Mouse (Mus musculus): ENCODE data around the gene Spns1.
"Not testable (repeated sequence)": the region's sequence is repeated elsewhere in the genome, so short reads cannot be mapped to it uniquely, and the experiment has no call there.

The Spns1 gene

DNA sequence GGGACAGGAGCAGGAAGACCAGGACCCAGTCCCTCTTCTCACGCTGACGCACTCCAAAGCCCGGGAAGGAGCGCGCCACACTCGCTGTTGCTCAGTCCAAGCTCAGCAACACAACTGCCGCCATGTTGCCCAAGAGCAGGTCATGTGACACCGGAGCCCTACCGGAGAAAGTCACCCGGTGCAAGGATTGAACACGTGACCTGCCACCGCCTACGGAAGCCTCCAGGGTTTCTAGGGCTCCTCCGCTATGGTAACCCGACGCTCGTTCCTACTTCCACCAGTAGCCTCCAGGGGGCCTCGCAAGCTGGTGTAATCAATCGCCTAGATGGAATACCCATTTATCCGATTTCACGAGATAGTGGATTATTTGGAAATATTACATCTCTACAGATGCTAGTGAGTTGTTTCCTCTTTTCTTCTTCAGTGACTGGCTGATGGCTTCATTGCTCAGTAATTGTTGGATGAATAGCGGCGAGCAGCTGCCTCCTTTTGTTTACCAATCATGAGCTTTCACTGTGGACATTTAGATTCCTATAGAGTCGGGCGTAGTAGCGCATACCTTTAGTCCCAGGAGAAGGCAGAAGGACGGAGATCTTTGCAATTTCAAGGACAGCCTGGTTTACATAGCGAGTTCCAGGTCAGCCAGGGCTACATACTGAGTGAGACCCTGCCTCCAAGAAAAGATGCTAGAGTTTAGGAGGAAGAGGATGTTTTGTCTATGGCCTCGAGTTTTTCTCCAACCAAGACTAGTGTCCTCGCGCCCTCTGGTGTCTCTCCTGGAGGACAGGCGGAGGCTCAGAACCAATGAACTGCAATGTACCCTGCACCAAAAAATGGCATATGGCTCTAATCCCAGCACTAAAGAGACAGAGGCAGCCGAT is at the start of gene Spns1:
Gene Spns1 (minus strand): TSS at position 173 of the 881 bp plus-strand sequence.
- DNase-seq (ENCODE audit: low spot score), result peak; percentile 98

DNA sequence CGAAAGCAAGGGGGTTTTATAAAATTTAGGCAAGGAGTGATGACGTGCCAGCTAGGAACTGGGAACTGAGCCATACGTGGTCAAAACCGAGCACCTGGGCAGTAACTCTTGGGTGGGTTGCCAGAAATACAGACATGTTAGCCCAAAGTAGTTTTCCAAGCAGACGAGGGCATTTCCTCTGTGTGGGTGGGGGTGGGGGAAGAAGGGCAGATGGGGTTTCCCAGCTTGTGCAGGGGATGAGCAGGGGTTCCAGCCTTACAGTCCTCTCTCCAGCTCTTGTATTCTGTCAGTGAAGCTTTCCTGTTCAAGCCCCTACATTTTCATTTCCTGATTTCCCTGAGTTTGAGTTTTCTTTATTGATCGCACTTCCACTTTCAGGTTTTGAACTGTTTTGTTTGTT is 46.9 kb upstream of the Spns1 start:
- no peak for DNase-seq (ENCODE audit: low spot score)

DNA sequence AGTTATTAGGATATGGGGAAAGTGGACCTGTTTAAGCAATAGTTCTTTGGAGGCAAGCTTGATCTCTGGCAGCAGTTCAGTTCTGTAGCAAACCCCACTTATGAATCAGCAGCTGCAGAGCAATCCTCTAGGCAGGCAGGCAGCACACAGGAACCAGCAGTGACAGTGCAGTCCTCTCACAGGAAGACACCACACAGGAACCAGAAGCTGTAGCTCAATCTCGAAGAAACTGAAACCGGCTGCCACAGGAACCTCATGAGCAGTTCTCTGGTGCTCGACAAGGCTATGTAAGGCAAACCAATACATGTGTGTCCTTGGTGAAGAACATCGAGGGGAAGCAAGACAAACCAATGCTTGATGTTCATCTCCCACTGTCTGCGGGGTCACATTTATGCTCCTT is 44.5 kb upstream of the Spns1 start:
- peak; percentile 14 for DNase-seq (ENCODE audit: low spot score)

DNA sequence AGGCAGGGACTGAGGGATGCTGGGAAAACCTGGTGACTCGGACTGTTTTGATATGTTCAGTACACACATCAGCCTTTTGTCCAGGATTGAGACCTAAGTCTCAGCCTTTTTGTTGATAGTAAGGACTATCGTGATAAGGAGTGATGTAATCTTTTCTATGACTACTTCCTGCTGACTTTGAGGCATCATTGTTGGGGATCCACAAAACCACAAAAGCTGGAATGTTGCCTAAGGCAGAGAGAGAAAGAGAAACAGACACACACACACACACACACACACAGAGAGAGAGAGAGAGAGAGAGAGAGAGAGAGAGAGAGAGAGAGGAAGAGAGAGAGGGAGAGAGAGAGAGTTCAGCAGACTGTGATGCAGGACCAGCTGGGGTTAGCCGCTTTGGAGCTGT is 41.2 kb upstream of the Spns1 start:
- no peak for DNase-seq (ENCODE audit: low spot score)

DNA sequence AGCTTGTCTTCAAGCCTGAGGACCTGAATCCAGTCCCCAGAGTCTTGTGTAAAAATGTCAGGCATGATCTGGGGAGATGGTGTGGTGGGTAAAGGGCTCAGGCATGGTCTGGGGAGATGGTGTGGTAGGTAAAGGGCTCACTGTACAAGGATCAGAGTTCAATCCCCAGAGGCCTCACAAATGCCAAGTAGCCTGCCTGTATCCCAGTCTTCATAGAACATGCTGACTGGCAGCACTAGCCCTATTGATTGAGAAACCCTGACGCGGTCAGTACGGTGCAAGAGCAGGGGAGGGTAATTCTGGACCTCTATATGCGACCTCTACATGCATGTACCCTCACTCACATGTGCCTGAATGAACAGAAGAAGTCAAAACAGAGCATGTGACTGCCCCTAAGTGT is 40.4 kb upstream of the Spns1 start:
- no peak for DNase-seq (ENCODE audit: low spot score)

DNA sequence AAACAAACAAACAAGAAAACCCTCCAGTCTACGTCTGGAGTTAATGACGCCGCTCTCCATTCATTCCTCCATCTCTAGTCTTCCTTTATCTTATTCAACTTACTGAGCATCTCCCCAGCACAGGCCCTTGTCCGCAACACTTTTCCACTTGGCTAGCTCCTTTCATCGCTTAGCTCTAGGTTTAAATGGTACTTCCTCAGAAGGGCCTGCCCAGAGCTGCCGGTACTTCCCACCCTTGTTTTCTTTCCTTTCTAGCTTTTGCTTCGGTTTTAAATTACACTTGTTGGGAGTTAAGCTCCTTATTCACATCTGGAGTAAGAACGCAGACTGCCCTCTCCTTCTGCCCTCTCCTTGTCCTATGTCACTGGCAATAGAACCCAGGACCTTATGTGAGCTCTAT is 39.8 kb upstream of the Spns1 start:
- no peak for DNase-seq (ENCODE audit: low spot score)

DNA sequence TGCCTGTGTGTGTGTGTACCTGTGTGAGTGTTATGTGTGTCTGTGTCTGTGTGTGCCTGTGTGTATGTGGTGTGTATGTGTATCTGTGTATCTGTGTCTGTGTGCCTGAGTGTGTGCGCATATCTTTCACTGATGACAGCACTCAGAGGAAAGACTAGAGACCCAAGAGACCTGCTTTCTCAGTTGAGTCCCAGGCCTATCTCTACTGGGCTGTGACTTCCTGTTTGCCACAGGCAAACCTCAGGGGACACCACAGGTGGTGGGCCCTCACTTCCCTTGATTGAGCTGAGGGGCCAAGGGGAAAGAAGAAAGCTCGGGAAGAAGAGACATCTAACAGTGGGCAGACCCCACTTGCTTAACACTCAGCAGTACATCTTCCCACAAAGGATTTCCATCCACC is 39.4 kb upstream of the Spns1 start:
- DNase-seq (ENCODE audit: low spot score), result peak; percentile 30

DNA sequence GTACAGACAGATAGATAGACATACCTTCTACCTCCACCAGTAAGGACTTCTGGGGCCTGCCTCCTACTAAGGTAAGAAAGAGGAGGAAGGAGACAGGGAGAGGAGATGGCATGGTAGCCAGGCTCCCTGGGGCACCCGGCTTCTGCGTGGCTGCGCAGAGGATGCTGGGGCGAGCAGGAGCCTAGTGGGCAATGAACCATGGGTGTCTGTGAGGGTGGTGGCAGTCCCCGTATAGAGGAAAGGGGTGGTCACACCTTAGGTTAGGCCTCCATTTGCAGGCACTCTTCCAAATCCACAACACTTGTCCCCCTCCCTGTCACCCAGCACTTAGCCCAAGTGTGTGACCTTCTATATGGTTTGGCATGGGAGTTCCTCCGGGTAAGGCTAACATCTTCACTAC is 37.5 kb upstream of the Spns1 start, which contains the start of gene Cd19:
Gene Cd19 (minus strand): TSS at position 165 of the 400 bp plus-strand sequence.
- DNase-seq (ENCODE audit: low spot score), result no peak

DNA sequence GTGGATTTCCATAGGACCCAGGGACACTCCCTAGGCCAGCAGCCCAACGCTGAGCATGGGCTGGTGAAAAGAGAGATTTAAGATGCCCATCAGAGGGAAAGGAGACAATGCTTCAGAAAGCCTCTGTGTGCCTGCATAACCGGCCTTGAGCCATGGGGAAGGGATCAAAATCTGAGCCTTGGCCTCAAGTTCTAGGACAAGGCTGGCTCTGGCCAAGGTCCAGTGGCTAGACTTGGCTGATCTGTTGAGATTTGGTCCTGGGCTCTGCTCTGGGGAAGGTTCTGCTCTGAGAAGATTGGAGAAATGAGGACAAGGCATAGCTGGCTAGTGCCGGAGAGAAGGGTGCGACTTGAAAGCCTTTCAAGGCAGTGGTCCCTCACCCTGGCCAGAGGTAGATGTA is 33.8 kb upstream of the Spns1 start:
- DNase-seq (ENCODE audit: low spot score), result no peak

DNA sequence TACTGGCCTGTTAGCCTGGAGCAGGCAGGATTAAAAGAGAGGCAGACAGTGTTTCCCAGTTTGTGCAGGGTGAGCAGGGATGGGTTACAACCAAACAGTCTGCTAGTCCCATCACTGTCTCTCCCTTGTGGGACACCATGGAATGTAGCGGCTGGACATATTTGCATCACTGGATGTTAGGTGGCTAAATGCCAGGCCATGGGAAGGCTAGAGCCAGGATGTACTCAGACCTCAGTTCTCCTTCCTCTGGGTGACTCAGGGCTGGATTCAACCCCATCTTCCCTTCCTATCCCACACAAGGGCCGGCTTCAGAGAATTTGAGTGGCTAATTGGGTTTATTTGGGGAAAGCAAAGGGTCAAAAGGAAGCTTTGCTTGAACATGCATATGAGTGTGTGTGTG is 31.4 kb upstream of the Spns1 start:
- DNase-seq (ENCODE audit: low spot score), result no peak

DNA sequence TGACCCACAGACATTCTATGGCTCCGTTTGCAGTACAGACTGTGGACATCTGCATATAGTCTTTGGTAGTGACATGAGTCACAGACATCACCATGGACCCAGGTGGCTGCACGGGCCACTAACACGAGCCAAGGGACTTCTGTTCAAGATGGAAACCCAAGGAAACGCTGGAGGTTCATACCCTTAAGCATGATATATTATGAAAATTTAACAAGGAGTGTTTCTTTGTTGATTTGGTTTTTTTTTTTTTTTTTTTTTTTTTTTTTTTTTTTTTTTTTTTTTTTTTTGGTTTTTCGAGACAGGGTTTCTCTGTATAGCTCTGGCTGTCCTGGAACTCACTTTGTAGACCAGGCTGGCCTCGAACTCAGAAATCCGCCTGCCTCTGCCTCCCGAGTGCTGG is 25.3 kb upstream of the Spns1 start:
- not testable (repeated sequence) for DNase-seq (ENCODE audit: low spot score)

DNA sequence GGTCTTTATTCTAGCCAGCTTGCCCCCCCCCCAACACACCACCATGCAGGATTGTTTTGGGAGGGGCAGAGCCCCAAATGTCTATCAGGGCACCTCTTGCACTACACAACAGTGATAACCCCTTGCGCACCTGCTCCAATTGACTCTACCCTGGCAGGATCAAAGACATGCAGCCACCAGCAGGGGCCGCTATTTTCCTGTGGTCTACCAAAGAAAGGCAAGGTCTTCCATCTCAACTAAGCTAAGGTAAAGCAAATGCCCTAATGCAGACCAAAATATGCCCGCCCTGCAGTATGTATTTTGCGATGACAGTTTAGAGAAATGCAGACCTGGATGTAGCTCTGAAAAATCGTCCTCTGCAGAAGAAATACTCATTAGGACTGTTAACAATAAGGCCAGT is 22.3 kb upstream of the Spns1 start:
- DNase-seq (ENCODE audit: low spot score), result peak; percentile 86

DNA sequence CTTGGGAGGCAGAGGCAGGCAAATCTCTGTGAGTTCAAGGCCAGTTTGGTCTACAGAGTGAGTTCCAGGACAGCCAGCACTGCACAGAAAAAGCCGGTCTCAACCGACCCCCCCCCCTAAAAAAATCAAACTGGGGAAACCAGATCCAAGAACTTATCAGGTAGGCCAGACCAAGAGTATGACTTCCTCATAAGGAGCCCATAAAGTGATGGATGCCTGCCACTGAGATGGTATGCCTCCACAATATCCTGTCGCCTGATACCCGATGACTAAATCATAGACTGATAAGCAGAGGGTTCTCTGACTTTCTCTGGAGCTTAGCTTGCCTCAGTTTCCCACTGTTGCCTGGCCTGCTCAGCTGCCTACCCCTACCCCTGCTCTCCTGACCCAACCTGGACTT is 20.6 kb upstream of the Spns1 start:
- no peak for DNase-seq (ENCODE audit: low spot score)

DNA sequence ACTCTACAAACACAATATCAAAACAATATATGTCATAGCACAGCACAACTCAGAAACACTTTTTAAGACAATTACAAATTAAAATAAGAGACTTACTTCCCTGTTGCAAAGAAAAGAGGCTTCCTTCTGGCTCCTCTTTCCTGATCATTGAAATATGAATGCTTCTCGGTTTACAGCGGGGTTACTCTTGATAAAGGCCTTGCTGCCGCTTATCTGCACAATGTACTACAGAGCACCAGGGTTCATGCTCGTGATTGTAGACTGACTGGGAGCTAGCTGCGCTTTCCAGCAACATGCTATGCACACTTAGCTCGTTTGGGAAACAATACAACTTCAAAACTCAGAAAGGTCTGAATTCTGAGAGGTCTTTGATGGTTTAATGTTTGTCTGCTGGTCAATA is 20.0 kb upstream of the Spns1 start:
- DNase-seq (ENCODE audit: low spot score), result no peak

DNA sequence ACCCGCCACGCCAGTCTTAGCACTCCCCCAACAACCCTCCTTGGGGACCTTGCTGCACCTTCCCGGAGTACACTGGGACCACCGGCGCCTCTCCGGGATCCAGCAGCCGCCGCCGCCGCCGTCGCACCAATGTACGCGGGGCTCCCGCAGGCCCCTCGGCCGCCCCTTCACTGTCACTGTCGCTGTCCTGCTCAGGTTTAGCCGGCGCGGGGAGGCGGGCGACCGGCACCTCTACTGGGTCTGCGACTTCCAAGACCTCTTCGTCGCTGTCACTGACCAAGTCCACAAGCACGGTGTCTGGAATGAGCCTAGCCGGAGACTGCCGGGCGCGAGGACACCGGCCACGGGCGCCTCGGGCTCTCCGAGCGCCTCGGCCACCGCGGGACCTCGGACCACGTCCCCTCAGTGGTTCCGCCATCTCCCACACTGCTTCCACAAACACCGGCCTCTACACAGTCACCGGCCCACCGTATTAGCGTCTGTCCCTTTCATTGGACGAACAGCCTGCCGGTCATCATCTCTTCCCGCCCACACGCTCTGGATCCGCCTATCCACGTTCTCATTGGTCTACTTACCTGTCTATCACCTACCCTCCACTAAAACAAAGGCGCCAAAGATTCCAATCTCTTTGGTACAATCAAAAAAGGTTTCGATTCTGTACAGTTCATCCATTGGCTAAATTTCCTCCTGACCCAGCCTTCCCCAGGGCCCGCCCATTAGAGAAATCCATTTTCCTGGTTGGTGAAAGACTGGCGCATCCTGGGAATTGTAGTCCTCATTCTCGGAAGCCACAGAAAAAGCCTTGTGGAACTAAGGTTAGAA is 19.3 kb upstream of the Spns1 start, which contains the start of gene Nfatc2ip:
Gene Nfatc2ip (minus strand): TSS at position 440 of the 822 bp plus-strand sequence.
- DNase-seq (ENCODE audit: low spot score), result peak; percentile 98

DNA sequence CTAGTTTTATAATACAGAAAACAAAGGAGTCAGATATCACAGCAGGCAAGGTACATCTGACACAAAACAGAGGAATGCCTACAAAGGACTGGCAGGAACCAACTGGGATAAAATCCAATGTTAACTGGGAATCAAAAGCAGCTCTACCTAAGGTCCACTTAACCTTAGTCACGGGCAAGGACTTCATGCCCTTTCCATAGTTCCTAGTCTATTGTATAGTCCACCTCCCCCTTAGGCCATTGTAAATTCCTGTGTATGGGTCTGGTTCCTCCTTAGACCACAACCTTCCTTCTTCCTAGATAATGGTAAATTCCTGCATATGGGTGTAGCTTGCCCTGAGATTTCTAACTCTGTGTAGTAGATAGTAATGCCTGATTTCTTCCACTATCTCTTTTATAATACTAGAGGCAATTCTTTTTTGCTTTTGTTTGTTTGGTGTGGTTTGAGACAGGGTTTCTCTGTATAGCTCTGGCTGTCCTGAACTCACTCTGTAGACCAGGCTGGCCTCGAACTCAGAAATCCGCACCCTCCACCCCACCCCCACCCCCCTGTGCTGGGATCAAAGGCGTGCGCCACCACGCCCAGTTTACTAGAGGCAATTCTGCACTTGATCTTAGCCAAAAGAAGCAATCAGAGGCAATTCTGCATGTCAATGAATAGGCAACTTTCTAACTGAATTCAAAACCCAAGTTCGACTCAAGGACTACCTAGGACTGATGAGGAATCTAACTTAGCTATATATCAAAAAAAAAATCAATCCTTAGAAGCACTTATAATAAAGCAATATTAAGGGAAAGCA is 15.0 kb upstream of the Spns1 start:
- DNase-seq (ENCODE audit: low spot score), result not testable (repeated sequence)

DNA sequence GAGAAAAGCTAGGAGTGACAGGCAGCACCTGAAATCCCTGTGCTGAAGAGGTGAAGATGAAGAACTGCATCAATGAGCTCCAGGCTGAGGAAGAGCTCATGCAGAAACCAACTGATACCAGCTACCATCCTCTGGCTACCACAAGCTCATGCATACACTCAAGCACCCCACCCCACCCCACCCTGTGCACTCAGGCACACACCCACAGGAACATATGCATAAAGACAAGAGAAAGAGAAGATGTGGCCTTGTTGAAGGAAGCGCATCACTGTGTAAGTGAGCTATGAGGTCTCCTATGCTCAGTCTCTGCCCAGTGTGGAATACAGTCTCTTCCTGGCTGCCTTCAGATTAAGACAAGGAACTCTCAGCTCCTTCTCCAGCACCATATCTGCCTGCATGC is 10.9 kb upstream of the Spns1 start:
- no peak for DNase-seq (ENCODE audit: low spot score)

DNA sequence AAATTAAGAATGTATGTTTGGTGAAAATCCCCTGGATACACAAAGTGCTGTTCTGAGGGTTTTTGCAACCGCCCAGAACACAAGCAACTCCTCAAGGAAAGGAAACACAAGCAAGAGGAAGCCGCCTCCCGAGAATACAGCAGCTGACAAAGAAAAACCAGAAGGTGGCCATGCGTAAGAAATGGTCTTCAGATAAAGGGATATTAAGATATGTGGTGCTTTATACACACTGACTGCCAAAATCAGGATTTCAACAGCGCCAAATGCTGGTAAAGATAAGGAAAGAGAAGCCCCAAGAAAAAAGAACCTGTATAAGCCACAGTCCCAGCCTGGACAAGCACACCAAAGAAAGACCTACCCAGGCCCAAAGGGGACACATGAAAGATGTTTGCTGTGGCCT is 6.3 kb upstream of the Spns1 start:
- DNase-seq (ENCODE audit: low spot score), result no peak

DNA sequence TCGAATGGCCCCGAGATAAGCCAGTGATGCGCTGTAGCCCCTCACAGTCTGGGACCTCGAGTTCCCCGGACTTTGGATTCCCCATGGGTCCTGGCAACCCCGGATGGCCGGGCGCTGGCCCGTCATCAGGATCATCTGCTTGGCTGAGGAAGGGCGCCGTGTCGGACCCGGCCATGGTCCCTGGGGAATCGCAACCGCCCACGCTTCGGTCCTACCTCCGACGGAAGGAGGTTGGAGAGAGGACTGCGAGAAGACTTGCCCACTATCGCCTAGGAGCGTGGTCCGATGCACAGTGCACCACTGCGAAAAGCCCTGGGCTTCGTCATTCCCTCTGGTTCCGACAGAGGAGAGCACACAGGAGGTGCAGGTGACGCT is 360 bp downstream of the Spns1 start:
- DNase-seq (ENCODE audit: low spot score), result no peak

DNA sequence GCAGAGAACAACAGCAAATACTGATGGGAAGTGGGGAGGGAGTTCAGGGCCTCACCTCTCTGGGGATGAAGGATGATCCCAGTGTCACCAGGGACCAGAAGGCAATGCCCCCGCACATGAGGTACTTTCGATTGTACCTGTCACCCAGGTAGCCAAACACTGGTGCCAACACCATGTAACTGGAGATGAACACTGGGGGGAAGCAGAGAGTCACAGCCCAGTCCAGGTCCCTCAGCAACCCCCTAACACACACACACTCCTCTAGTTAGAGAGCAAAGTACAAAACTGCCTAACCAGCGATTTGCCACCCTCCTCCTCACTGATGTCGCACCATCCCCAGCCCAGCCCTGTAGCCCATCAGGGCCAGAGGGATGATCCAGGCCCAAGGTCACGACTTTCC is 2.2 kb downstream of the Spns1 start:
- no peak for DNase-seq (ENCODE audit: low spot score)

DNA sequence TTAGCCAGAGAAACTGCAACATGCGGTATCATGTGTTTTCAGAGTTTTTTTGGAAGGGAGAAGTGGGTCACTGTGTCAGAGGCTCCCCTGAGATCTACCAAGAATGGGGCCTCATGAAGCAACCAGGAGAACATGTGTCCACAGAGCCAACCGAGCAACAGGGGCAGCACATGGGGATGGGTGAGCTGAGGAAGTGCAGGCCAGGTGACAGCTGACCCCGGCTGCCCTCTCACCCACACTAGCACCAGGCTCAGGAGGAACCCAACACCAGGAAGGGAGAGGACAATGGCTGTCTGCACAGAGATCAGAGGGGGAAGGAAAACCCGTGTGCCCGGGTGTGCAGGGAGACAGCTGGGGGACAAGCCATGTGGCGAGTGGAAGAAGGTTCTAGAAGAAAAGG is 2.7 kb downstream of the Spns1 start:
- peak; percentile 42 for DNase-seq (ENCODE audit: low spot score)

DNA sequence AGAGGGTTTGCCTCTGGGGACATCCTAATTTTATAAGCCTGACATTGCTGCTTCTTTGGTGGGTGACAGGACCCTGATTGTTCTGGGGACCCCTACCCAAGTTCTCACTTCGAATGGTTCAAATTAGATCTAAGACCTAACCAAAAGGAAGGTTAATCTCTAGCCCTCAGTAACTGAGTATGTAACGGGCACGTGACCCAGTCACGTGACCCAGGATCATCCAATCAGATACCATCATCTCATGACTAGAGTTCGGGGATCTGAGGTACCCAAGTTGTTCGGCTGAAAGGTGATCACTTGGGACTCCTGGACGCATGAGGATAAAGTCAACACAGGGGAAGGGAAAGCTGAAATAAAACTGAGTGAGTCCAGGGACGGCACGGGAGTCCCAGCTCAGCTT is 4.2 kb downstream of the Spns1 start:
- no peak for DNase-seq (ENCODE audit: low spot score)

All from lung, postnatal 25 days (tissue).